Mouse (Mus musculus): ENCODE measurements around the gene Mybl2. TPM values are rescaled to one million over a fixed set of nuclear protein-coding genes. Genes with fewer than 3 reads are reported as not detected.

Gene Mybl2
- polyA plus RNA-seq, 1 experiment from 2014 or later: 21.9 TPM

DNA sequence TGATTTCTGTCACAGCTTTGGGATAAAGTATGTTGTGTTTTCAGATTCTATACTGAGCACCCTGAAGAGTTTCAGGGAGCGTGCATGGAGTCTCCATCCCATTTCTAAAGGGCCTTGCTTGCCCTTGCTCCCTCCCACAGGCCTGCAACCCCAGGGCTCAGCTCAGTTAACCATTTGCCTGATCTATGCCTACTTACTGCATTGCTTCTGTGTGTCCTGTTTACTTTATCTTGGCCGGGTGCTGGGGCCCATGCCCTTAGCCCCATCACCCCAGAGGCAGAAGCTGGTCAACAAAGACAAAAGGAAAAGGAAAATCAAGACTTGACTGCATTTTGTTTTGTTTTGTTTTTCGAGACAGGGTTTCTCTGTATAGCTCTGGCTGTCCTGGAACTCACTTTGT, 17.1 kb downstream of the Mybl2 start:
- no peak for ATAC-seq (ENCODE audit: insufficient number of reproducible peaks, low FRiP score)
- H3K36me3 ChIP-seq: peaks cover 54% of the 10 kb centered on the region

DNA sequence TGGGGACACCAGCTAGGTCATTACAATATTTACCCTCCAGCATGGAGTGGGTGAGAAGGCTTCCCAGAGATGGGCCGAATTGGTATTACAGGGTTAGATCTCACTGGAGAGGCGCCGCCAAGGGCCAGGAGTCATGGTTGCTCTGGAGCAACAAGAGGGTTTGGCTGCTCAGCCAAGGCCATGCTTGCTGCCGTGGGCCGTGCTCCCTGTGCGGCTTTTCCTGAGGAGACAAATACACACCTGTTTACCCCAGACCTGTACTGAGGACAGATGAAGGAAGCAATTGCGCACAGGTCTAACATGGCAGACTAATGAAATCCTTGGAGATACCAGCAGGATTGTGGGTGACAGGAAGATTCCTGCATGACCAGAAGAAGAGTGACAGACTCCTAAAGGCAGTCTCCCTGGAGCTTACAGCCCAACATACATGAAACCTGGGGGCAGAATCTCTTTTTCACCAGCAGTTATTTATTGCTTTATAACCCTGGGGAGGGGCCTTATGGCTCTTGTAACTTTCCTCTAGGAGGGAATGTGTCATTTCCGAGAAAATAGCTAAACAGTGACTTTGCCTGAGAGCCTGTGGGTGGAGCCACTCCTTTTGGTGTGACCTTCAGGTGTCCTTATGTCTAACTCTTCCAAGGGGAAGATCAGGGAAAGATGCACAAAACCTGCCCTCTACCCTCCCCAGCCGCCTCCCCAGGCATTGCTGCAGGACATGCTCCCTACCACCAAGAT, 18.7 kb downstream of the Mybl2 start:
- no peak for ATAC-seq (ENCODE audit: insufficient number of reproducible peaks, low FRiP score)
- no peak overlapping the region for H3K9ac ChIP-seq
- 89% methylated on average over 9 of the region's 9 CpGs for WGBS
- no peaks in the 10 kb centered on the region for H3K9me3 ChIP-seq (replicated peaks)
- no peak overlapping the region for H3K4me2 ChIP-seq
- no peak overlapping the region for H3K27ac ChIP-seq (ENCODE audit: poor library complexity, severe bottlenecking)
- peaks cover 65% of the 10 kb centered on the region for H3K36me3 ChIP-seq
- 0 out of 2 replicates have a peak, but pooled peaks cover 5% of the 10 kb centered on the region for H3K4me1 ChIP-seq (replicated peaks)
- no peak overlapping the region for H3K4me3 ChIP-seq
- no peaks in the 10 kb centered on the region for H3K27me3 ChIP-seq (replicated peaks)

More for the DNA sequence above, 17.1 kb downstream of the Mybl2 start:
- Histone ChIP-seq H3K4me3 (no peak overlapping the region), H3K9me3 (replicated peaks) (no peaks in the 10 kb centered on the region), H3K27me3 (replicated peaks) (no peaks in the 10 kb centered on the region), H3K4me1 (replicated peaks) (0 out of 2 replicates have a peak, but pooled peaks cover 12% of the 10 kb centered on the region), H3K4me2 (no peak overlapping the region), H3K9ac (no peak overlapping the region), H3K27ac (ENCODE audit: poor library complexity, severe bottlenecking) (no peak overlapping the region)
- 78% methylated on average over 3 of the region's 3 CpGs for WGBS

DNA sequence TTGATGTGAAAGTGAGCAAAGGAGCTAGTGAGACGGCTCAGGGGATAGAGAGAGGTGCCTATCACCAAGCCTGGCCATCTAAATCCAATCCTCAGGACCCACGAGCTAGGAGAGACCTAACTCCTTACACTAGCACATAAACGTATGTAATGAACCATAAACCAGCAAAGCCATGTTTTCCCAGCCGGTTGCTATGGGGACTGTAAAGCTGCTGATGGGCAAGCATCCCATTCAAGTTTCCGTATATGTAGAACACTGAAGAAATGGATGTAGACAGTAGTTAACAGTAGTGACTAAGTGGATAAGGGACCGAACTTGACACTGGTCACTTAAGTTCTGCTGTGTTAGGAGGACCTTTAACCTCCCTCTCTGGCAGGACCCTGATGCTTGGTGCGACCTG, 19.5 kb downstream of the Mybl2 start:
- H3K27me3 ChIP-seq (replicated peaks): no peaks in the 10 kb centered on the region
- no peak for ATAC-seq (ENCODE audit: insufficient number of reproducible peaks, low FRiP score)
- H3K9me3 ChIP-seq (replicated peaks): no peaks in the 10 kb centered on the region
- WGBS: 88% methylated on average over 7 of the region's 7 CpGs
- H3K4me2 ChIP-seq: no peak overlapping the region
- 0 out of 2 replicates have a peak, but pooled peaks cover 5% of the 10 kb centered on the region for H3K4me1 ChIP-seq (replicated peaks)
- H3K27ac ChIP-seq (ENCODE audit: poor library complexity, severe bottlenecking): no peak overlapping the region
- no peak overlapping the region for H3K4me3 ChIP-seq
- H3K36me3 ChIP-seq: peaks cover 66% of the 10 kb centered on the region
- H3K9ac ChIP-seq: no peak overlapping the region

DNA sequence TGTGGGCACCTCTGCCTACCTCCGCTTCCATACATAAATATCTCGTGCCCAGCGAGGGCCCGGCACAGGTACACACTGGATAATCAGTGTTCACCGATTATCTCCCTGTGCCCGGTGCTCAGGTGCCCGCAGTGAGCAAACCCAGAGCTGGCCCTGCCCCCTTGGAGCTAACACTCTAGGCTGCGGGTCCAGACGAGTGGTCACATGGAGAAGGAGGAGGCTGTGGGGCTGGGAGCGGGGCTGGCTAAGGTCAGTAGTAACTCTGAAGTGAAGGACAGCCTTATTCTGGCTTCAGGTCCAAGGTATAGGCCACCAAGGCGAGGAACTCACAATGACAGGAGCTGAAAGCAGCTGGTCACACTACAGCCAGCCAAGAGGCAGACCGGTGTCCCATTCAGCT, 20.3 kb downstream of the Mybl2 start:
- Histone ChIP-seq H3K9ac (no peak overlapping the region), H3K9me3 (replicated peaks) (no peaks in the 10 kb centered on the region), H3K4me2 (no peak overlapping the region), H3K27ac (ENCODE audit: poor library complexity, severe bottlenecking) (no peak overlapping the region), H3K27me3 (replicated peaks) (no peaks in the 10 kb centered on the region), H3K4me3 (no peak overlapping the region), H3K36me3 (peaks cover 74% of the 10 kb centered on the region), H3K4me1 (replicated peaks) (0 out of 2 replicates have a peak, but pooled peaks cover 5% of the 10 kb centered on the region)
- peak; percentile 36; the same call in 1 of the 2 replicates for ATAC-seq (ENCODE audit: insufficient number of reproducible peaks, low FRiP score)
- 92% methylated on average over 12 of the region's 12 CpGs for WGBS

DNA sequence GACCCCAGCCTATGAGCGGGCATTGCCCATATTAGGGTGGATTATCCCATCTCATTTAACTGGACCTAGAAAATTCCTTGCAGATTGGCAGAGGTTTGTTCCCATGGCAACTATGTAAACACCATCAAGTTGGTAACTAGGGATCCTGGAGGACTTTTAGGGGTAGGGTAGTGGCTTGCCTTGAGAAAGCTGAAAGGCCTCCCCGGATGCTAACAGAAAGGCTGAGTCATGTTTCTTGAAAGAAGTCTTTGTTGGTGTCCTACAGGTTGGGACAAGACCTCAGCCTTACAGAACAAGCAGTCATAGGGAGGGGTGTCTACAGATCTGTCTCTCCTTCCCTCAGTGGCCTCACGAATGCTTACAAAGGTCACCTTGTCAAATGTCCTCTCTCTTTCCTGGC, 20.7 kb downstream of the Mybl2 start:
- H3K9me3 ChIP-seq (replicated peaks): no peaks in the 10 kb centered on the region
- peaks cover 76% of the 10 kb centered on the region for H3K36me3 ChIP-seq
- no peak overlapping the region for H3K27ac ChIP-seq (ENCODE audit: poor library complexity, severe bottlenecking)
- H3K4me3 ChIP-seq: no peak overlapping the region
- H3K27me3 ChIP-seq (replicated peaks): no peaks in the 10 kb centered on the region
- 69% methylated on average over 3 of the region's 3 CpGs for WGBS
- 0 out of 2 replicates have a peak, but pooled peaks cover 5% of the 10 kb centered on the region for H3K4me1 ChIP-seq (replicated peaks)
- no peak for ATAC-seq (ENCODE audit: insufficient number of reproducible peaks, low FRiP score)
- H3K4me2 ChIP-seq: no peak overlapping the region
- H3K9ac ChIP-seq: no peak overlapping the region

DNA sequence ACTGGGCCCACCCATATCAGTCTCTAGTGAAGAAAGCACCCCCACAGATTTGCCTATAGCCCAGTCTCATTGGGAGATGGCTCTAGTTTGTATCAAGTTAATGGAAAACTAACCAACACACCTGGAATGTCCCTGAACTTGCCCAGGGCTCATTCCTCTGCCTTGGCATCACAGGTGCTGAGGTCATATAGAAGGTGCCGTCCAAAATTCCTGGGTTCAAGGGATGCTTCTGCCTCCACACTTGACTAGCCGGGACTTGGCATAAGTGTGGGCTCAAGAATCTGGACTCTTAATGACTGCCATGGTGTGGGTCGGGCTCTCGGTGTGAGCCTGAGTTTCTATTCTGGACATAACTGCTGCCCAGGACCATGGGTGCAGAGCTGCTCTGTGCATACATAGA, 24.6 kb downstream of the Mybl2 start:
- Histone ChIP-seq H3K4me3 (no peak overlapping the region), H3K4me2 (no peak overlapping the region), H3K4me1 (replicated peaks) (peaks cover 16% of the 10 kb centered on the region; the same call in 1 of the 2 replicates), H3K9ac (no peak overlapping the region), H3K36me3 (peaks cover 64% of the 10 kb centered on the region), H3K27me3 (replicated peaks) (no peaks in the 10 kb centered on the region), H3K9me3 (replicated peaks) (no peaks in the 10 kb centered on the region), H3K27ac (ENCODE audit: poor library complexity, severe bottlenecking) (no peak overlapping the region)
- WGBS: 84% methylated on average over 4 of the region's 4 CpGs
- ATAC-seq (ENCODE audit: insufficient number of reproducible peaks, low FRiP score): no peak

DNA sequence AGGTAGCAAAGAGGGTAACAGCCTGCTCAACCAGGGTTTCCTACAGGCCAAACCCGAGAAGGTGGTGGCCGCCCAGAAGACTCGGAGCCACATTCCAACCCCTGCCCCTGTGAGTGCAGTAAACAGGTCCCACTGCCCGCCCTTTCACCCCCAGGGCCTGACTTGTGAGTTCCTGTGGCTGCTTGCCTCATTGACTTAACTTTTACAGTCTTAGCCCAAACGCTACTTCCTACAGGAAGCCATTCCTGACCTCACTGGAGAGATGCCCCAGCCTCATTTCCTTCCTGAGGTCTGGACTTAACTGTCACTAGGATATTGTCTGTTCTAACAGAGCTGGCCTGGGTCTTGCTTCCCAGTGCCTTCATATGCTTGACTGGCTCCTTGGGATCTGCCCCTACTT, 28.1 kb downstream of the Mybl2 start:
- Histone ChIP-seq H3K27ac (ENCODE audit: poor library complexity, severe bottlenecking) (no peak overlapping the region), H3K27me3 (replicated peaks) (no peaks in the 10 kb centered on the region), H3K4me1 (replicated peaks) (peaks cover 15% of the 10 kb centered on the region; the same call in 1 of the 2 replicates), H3K36me3 (peaks cover 35% of the 10 kb centered on the region), H3K9me3 (replicated peaks) (no peaks in the 10 kb centered on the region), H3K4me2 (no peak overlapping the region), H3K9ac (no peak overlapping the region), H3K4me3 (no peak overlapping the region)
- peak; percentile 26; the same call in 1 of the 2 replicates for ATAC-seq (ENCODE audit: insufficient number of reproducible peaks, low FRiP score)
- 59% methylated on average over 5 of the region's 5 CpGs for WGBS

DNA sequence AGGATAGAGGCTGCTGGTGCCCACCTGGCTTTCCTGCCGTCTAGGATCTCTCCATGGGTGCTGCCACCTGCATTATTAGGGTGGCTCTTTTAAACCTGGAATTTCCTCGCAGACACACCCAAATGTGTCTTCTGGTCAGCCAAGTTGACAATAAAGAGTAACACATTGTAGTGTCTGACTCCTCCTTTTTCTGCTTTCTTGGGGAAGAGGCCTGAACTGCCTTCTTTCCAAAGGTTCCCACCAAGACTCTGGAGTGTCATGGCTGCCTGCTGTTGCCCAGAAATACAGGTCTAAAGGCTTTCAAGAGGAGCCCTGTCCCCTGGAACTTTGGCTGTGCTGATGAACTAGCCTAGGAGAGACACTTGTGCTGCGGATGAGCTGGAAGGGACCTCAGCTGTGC, 30.0 kb downstream of the Mybl2 start:
- peaks cover 17% of the 10 kb centered on the region for H3K36me3 ChIP-seq
- 91% methylated on average over 3 of the region's 3 CpGs for WGBS

DNA sequence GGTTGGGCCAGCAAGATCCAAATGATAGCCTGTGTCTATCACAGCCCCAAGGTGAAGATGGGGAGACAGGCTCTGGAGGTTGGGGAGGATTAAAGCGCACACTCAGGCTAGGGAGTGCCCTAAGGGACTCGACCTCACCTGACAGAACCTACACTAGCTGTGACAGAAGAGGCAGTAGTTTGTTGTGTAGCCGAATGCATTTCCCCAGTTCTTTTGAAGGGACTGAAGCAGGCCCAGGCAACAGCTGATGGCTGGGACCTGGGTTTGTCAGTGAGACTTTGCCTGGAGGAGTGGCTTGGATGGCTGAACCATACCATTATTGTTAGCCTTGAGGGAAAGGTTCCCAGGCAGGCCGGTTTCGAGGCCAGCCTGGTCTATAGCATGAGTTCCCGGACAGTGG, 30.6 kb downstream of the Mybl2 start:
- Histone ChIP-seq H3K9ac (no peak overlapping the region), H3K4me3 (no peak overlapping the region), H3K4me2 (no peak overlapping the region), H3K27ac (ENCODE audit: poor library complexity, severe bottlenecking) (no peak overlapping the region), H3K9me3 (replicated peaks) (no peaks in the 10 kb centered on the region), H3K4me1 (replicated peaks) (peaks cover 15% of the 10 kb centered on the region; the same call in 1 of the 2 replicates), H3K36me3 (peaks cover 12% of the 10 kb centered on the region), H3K27me3 (replicated peaks) (no peaks in the 10 kb centered on the region)
- ATAC-seq (ENCODE audit: insufficient number of reproducible peaks, low FRiP score): no peak
- 83% methylated on average over 6 of the region's 6 CpGs for WGBS

More for the DNA sequence above, 30.0 kb downstream of the Mybl2 start:
- Histone ChIP-seq H3K9me3 (replicated peaks) (no peaks in the 10 kb centered on the region), H3K9ac (no peak overlapping the region), H3K27me3 (replicated peaks) (no peaks in the 10 kb centered on the region), H3K4me3 (no peak overlapping the region), H3K27ac (ENCODE audit: poor library complexity, severe bottlenecking) (no peak overlapping the region), H3K4me2 (no peak overlapping the region), H3K4me1 (replicated peaks) (peaks cover 15% of the 10 kb centered on the region; the same call in 1 of the 2 replicates)
- no peak for ATAC-seq (ENCODE audit: insufficient number of reproducible peaks, low FRiP score)

DNA sequence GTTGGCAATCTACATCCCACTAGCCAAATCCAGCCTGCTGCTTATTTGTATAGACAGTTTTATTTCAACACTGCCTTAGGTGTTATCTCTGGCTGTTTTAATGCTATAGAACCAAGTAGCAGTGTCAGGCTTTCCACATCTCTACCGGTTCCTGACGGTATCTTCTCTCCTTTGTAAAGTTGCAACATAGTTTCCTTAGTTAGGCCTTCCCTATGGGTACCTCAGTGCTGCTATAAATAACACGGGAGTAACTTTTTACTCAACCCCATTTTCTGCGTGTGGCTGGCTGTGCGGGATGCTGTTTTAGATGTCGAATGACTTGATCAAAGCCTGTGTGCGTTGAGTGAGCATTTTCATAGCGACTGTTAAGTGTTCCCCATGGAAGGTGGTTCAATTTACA, 32.1 kb downstream of the Mybl2 start:
- no peak for ATAC-seq (ENCODE audit: insufficient number of reproducible peaks, low FRiP score)
- Histone ChIP-seq H3K27me3 (replicated peaks) (no peaks in the 10 kb centered on the region), H3K9ac (no peak overlapping the region), H3K36me3 (0 out of 2 replicates have a peak, but pooled peaks cover 5% of the 10 kb centered on the region), H3K4me1 (replicated peaks) (peaks cover 11% of the 10 kb centered on the region; the same call in 1 of the 2 replicates), H3K27ac (ENCODE audit: poor library complexity, severe bottlenecking) (no peak overlapping the region), H3K4me2 (no peak overlapping the region), H3K4me3 (no peak overlapping the region), H3K9me3 (replicated peaks) (0 out of 2 replicates have a peak, but pooled peaks cover 3% of the 10 kb centered on the region)
- 56% methylated on average over 8 of the region's 8 CpGs for WGBS

DNA sequence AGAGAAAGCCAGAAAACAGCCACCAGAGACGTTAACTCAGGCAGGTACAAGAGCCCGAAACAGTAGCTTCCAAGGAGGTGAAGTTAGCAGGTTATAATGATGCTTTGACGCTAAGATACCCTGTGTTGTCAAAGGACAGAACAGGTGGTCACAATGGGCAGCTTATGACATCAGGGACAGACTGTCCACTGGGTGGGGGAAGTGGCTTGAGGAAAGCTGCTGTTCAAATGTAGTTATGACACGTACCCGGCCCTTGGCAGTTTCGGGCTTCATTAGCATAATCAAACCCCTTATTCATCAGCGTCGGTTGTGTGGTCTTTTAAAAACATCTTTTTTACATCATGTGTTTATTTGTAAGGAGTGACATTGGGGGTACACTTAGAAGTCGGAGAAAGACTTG, 33.2 kb downstream of the Mybl2 start, which contains the start of gene Gtsf1l:
Gene Gtsf1l (minus strand): TSS at position 128 of the 400 bp plus-strand sequence.
- H3K36me3 ChIP-seq: 0 out of 2 replicates have a peak, but pooled peaks cover 5% of the 10 kb centered on the region
- no peak within 1 kb of the TSS for H3K27ac ChIP-seq (ENCODE audit: poor library complexity, severe bottlenecking)
- 86% methylated on average over 9 of the region's 9 CpGs for WGBS
- 0 out of 2 replicates have a peak, but pooled peaks cover 3% of the 10 kb centered on the region for H3K9me3 ChIP-seq (replicated peaks)
- H3K9ac ChIP-seq: no peak within 1 kb of the TSS
- no peak within 1 kb of the TSS for H3K4me3 ChIP-seq
- no peaks in the 10 kb centered on the region for H3K27me3 ChIP-seq (replicated peaks)
- no peak within 1 kb of the TSS for H3K4me2 ChIP-seq
- no peak for ATAC-seq (ENCODE audit: insufficient number of reproducible peaks, low FRiP score)
- peaks cover 4% of the 10 kb centered on the region; the same call in 1 of the 2 replicates for H3K4me1 ChIP-seq (replicated peaks)

All from heart, embryonic 12.5 days (tissue).